Mouse (Mus musculus): ENCODE data around the gene Gm21969. TPM values are rescaled to one million over a fixed set of nuclear protein-coding genes. Genes with fewer than 3 reads are reported as not detected.

Gm21969 gene
- total RNA-seq, 2 experiments from 2014 or later = not detected

DNA sequence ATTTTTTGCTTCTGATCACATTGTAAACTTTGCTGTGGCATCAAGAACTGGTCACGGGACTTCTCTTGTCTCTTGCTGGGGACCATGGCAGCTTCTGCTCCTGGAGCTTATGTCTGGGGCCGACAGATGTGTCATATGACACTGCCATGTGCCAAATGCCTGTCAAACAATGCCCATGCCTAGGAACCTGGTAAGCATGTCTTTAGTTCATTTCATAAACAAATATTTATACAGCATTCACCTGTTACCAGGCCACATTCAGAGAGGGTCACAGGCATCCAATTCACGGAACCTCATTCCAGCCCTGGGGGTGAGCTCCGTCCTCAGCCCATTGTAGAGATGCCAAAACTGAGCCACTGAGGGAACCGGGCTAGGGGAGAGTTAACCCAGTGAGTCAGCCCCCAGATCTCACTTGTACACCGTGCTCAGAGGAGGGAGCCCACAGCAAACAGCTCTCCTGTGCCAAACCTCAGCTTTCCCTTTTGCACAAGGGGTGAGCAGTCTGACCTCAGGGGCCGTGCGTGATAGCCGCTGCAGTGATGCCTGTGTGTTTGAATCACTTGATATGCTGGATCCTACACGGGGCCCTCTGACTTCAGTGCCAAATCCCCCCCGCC is 19.2 kb upstream of the Gm21969 start:
- DNase-seq = no peak
- intact Hi-C loops (cut with DNase I) = no loop called here

- intact Hi-C loops (cut with DNase I) = no loop called here
- DNase-seq = no peak
Measured at GRCm38 (mm10) chr4:139584704-139585103, 18.3 kb upstream of the Gm21969 start.

GRCm38 (mm10) chr4:139585713-139586112 is 17.3 kb upstream of the Gm21969 start:
- intact Hi-C loops (cut with DNase I) = no loop called here

DNA sequence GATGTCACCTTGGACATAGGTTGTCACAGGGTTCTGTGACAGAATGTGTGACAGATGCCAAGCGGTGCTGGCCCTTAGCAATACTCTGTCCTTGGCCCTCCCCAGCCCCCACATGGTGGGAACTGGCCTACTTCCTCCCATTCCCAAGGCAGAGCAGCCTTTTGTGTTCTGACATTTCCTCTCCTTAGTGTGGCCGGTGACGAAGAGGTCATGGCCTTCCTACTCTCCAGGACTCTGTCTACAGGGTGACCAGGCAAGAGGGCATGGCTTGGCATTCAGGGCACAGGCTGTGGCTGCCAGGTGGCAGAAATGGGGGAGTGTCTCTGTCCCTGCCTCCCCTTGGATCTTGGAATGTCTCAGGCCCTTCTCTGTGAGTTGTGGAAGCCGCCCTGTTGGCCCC is 15.6 kb upstream of the Gm21969 start:
- peak in 1 of 2 experiments; percentile 40 for DNase-seq
- intact Hi-C loops (cut with DNase I) = no loop called here

More at GRCm38 (mm10) chr4:139585713-139586112, 17.3 kb upstream of the Gm21969 start:
- no peak for DNase-seq

DNA sequence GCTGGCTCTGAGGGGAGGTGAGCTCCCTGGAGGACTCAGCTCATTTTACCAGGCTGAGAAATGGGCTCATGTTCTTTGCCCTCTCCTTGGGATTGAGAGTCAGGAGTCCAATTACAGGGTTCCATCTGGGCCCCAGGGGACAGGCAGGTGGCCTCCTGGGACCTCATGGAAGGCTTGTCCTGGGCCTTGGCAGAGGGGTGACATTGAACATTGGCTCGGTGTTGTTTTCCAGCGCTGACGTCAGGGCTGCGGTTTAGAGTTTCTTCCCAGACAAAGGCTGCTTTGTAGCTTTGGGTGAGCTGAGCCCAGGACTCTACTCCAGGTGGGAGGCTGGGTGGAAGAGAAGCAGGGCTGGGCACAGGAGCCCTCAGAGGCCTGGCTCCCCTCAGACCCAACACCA is 15.2 kb upstream of the Gm21969 start:
- DNase-seq = no peak
- intact Hi-C loops (cut with DNase I) = no loop called here

GRCm38 (mm10) chr4:139589351-139590027 is 13.5 kb upstream of the Gm21969 start:
- DNase-seq = no peak
- intact Hi-C loops (cut with DNase I) = no loop called here

GRCm38 (mm10) chr4:139590446-139590845 is 12.5 kb upstream of the Gm21969 start:
- intact Hi-C loops (cut with DNase I) = no loop called here
- no peak for DNase-seq

DNA sequence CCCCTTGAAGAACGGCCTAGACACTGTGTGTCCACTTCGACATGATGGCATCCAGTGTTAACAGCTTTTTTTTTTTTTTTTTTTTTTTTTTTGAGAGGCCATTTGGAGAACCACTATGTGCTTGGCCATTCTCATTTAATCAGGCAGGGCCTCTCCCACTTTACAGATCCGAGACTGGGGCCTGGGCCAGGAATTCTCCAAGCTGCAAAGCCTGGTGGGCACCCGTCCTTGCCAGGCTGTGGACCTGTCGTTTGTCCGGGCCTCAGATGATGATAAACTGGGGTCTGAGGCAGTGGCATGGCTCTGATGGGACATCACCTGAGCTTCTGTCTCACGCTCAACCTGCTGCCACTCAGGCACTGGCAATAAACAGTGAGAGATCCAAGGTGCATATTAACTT is 10.1 kb upstream of the Gm21969 start:
- DNase-seq = no peak
- intact Hi-C loops (cut with DNase I) = no loop called here

DNA sequence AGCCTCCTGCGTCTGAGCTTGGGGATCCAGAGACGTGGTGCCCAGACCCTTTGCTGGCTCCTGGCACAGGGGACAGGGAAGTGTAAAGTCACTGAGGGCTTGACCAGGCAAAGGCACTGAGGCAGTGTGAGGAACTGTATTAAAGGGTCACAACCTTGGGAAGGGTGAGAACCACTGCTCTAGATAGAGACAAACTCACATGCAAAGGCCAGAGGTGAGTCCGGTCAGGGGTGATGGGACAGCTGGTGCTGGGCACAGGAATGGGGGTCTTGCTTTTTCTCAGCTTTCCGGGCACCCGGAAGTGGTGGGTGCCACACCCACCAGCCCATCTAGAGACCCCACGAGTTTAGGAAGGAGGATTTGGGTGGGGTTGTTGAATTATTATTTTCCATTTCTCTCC is 9.6 kb upstream of the Gm21969 start:
- no peak for DNase-seq

GRCm38 (mm10) chr4:139594062-139594461 is 8.9 kb upstream of the Gm21969 start:
- intact Hi-C loops (cut with DNase I) = loop anchor here (2.0 kb wide), 1 partner anchor 17 kb away; no protein-coding TSS in a partner anchor

More for the DNA sequence above, 9.6 kb upstream of the Gm21969 start:
- intact Hi-C loops (cut with DNase I) = no loop called here

DNA sequence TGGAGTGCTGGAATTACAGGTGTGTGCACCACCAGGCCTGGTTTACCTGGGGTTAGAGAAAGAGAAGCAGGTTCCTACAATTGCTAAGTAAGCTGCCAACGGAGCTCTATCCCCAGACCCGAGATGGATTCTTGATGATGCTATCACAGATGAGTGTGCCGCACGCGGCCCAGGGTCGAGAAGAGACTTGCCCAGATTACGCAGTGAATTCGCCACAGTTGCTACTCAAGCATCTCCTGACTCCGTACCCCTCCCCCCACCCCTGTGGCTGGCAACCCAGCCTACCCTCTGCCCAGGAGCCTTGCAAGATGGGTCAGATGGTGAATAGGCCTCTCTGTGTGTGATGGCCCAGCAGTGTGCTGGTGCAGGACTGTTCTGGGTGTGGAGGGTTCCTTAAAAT is 6.3 kb upstream of the Gm21969 start:
- intact Hi-C loops (cut with DNase I) = no loop called here
- no peak for DNase-seq

More at GRCm38 (mm10) chr4:139594062-139594461, 8.9 kb upstream of the Gm21969 start:
- DNase-seq = no peak

GRCm38 (mm10) chr4:139597286-139598284 is 5.4 kb upstream of the Gm21969 start:
- intact Hi-C loops (cut with DNase I) = no loop called here
- DNase-seq = no peak

- intact Hi-C loops (cut with DNase I) = no loop called here
- DNase-seq = no peak
Measured at GRCm38 (mm10) chr4:139598356-139598755, 4.6 kb upstream of the Gm21969 start.

GRCm38 (mm10) chr4:139598950-139599518 is 4.0 kb upstream of the Gm21969 start:
- intact Hi-C loops (cut with DNase I) = no loop called here

GRCm38 (mm10) chr4:139601519-139602356 is 1.2 kb upstream of the Gm21969 start:
- DNase-seq = no peak
- intact Hi-C loops (cut with DNase I) = no loop called here

More at GRCm38 (mm10) chr4:139598950-139599518, 4.0 kb upstream of the Gm21969 start:
- peak; percentile 88 to 92 for DNase-seq

DNA sequence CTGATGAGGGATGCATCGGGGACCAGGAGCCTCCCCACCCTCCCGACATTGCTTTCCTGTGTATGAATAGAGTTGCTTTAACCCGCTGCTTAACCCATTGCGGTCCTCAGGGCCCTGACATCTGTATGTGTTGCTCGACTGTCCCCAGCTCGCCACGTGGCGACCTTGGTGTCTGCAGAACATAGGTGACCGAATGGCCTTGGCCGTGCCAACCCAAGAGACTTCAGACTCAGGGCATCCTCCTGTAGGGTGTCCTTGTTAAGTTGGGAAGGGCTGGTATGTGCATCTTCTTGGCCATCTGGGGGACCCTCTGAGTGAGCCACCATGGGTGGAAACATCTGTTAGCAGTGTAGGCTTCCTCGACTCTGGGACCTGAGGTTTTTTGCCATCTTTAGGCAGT is 2.2 kb downstream of the Gm21969 start:
- intact Hi-C loops (cut with DNase I) = no loop called here
- DNase-seq = no peak

- no peak for DNase-seq
- intact Hi-C loops (cut with DNase I) = no loop called here
Measured at GRCm38 (mm10) chr4:139606732-139607131, 3.7 kb downstream of the Gm21969 start.

GRCm38 (mm10) chr4:139608975-139609374 is 6.0 kb downstream of the Gm21969 start:
- intact Hi-C loops (cut with DNase I) = no loop called here
- DNase-seq = no peak

DNA sequence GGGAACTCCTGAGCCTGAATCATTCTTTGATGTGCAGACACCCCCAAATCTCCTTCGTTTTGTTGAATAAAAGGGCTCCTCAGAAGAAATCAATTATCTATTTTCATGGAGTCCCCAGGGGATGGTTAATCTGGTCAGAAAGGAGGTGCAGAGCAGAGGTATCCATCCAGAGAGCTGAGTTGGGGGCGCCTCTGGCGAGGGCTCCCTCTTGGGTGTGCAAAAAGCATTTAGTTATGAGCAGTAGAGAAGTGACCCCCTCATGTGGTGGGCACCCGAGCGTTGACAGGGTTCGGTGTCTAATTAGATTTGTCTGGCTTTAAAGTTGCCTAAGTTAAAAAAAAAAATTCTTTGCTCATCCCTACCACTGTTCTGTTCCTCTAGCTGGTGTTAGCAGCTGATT is 8.0 kb downstream of the Gm21969 start:
- DNase-seq = no peak
- intact Hi-C loops (cut with DNase I) = loop anchor here (1.0 to 2.0 kb wide), 2 partner anchors 25 to 34 kb away; no protein-coding TSS in a partner anchor

Measured in heart, postnatal 14 days (tissue).